Mouse (Mus musculus) heart, adult 18-20 months (tissue): ENCODE data around the gene C1rl. TPM values are rescaled to one million over a fixed set of nuclear protein-coding genes. Genes with fewer than 3 reads are reported as not detected.
A peak's percentile ranks its signal among the peaks of the same experiment; 100 is the strongest.
"Not testable (repeated sequence)": the region's sequence is repeated elsewhere in the genome, so short reads cannot be mapped to it uniquely, and the experiment has no call there.

Source experiments
- DNase-seq, 2 experiments: peaks; one replicate each; pipeline ENCODE4 v3.0.0; 2021 to 2022; ENCODE audit warnings: mixed read lengths in 1 of 2
- total RNA-seq, 2 experiments: library from RNA; stranded (reverse); gene quantifications; 2 replicates each; pipeline ENCODE4 v1.2.3; 2021

C1rl gene
- total RNA-seq, 2 experiments from 2014 or later = 1.3 to 2.1 TPM

GRCm38 (mm10) chr6:124472801-124473200 lies 20.1 kb upstream of the C1rl start:
- peak; percentile 33 to 71 for DNase-seq

- no peak for DNase-seq
Measured at GRCm38 (mm10) chr6:124474621-124475020, 18.3 kb upstream of the C1rl start.

GRCm38 (mm10) chr6:124475335-124476075 lies 17.4 kb upstream of the C1rl start:
- DNase-seq = not testable (repeated sequence)

DNA sequence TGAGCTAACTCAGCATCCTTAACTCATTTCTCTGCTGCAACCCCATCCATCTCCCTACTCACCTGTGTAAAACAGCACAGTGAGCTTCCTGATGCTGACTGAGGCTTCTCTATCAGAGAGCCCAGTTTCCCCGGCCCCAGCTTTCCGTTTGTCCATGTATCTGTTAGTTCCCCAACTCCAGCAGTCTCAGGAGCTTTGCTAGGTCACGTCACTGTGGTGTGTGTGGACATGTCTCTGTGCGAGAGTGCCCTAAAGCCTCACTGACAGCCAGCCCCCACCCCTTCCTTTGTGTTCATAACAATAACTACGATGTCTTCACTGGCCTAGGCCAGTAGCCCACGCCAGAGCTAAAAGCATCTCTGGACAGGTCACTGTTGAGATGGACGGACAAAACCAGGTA lies 16.7 kb upstream of the C1rl start:
- no peak for DNase-seq

DNA sequence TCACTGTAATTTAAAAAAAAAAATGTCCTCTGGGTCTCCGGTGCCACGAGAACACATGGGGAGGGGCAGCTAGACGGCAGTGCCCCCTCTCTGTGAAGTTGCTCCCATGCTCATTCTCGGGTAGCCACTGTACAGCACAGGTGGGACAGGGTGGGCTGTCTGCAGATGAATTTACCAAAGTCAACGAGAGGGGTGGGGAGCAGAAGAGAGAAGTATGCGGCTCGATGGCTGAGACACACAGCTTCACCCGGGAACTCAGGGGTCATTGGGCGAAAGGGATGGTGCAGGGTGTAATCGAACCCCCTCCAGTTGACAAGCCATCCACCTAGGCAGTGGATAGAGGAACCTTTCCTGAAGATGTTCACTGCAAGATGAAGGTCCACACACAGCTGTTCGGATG lies 16.1 kb upstream of the C1rl start:
- no peak for DNase-seq

DNA sequence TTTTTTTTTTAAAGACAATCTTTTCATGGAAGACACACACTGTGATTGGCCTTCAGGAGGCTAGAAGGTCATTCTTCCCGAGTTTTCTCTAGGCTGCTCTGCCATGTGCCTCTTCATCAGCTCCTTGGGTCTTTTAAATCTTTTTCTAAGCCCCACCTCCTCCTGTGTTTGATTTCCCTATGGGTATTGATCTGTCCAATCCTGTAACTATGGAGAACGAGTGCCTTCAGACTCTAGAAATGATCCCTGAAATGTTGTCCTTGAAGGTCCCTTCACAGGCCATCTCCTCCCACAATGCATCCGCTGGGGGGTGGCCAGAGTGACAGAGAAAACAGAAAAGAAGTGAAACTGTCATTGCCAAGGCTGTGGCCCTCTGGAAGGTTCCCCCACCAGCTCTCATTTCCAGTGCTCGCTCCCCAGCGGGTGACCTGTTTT lies 15.7 kb upstream of the C1rl start:
- peak in 1 of 2 experiments; percentile 23 for DNase-seq

DNA sequence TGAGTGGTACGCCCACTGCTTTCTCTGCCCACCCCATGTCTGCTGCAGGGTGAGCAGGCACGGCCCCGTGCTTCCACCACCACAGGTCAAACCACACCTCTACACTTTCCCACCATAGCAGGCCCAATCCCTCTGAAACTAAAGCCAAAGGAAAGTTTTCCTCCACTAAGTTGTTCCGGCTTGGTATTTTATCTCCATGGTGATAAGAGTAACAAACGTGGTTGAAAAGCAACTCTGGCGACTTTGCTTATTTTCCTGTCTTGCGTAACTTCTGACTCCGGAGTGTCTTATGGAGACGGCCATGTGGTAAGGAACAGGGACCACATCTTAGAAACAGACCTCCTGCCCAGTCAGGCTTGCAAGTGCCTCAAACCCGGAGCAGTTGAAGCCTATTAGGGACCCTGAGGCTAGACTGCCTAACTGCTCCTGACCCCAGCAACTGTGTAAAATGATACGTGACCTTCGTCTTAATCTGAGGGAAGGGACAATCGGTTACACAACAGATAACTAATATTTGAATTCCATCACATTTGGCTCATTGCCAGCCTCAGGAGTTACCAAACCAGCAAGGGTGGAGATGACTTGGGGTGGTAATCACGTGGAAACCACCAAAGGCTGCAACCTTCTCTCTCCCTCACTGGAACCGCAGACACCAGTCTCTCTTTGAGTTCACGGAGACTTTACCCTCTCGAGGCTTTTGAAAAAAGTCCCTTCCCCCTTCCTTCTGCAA lies 14.8 kb upstream of the C1rl start:
- peak; percentile 65 to 73 for DNase-seq

DNA sequence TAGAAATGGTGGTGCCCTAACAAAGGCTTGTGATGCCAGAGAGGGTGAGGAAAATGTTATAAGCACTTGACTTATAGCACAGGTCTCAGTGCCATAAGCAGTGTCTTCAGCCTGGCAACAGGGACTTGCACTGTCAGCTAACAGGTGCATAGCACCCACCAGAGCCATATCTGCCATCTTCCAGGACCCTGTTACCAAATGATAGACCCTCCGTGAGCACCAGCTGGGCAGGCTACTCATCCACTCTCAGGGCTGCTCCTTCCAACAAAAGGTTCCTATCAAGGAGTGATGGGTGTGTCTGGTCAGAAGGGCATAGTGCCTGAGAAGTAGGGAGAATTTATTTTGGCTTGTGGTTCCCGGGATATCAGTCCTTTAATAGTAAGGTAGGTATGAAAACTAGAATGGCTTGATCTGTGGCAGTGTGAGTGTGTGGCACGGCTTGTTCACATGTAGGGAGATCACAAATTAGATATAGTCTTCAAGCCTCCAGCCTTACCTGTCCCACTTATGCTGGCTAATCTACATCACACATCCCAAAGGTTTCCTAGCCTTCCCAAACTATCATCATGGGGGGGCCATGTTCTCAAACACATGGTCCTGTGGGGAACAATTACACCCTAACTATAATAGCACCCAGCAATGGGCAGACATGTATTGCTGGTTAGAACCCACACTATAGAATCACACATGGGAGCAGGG lies 13.9 kb upstream of the C1rl start:
- DNase-seq = no peak

- DNase-seq = no peak
Measured at GRCm38 (mm10) chr6:124479573-124479930, 13.4 kb upstream of the C1rl start.

DNA sequence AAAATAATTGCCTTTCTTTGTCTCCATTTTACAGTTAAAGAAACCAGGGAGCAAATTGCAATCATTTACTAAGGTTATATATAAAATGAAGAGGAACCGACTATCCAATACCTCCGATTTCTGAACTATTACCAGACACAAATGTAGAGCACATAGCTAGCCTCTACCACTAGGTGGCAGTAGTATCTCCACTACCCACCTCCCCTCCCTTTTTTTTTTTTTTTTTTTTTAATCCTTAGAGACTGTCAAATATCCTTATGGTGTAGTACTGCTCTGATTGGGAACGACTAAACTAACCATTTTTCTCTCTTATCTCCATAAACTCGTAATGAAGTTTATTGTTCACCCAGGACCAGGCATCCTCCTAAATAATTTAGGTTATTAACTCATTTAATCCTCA lies 12.6 kb upstream of the C1rl start:
- DNase-seq = peak in 1 of 2 experiments; percentile 29

- DNase-seq = peak; percentile 45 to 78
Measured at GRCm38 (mm10) chr6:124481571-124481970, 11.3 kb upstream of the C1rl start.

DNA sequence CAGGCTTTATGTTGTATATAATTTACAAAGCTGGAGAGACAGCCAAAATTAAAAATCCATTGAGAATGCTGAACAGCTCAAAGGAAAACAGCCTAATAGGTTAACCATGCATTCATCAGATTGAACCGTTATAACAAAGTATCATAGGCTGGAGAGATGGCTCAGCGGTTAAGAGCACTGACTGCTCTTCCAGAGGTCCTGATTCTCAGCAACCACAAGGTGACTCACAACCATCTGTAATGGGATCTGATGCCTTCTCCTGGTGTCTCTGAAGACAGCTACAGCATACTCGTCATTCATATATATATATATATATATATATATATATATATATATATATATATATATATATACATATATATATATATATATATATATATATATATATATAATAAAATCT lies 9.1 kb upstream of the C1rl start:
- not testable (repeated sequence) for DNase-seq

DNA sequence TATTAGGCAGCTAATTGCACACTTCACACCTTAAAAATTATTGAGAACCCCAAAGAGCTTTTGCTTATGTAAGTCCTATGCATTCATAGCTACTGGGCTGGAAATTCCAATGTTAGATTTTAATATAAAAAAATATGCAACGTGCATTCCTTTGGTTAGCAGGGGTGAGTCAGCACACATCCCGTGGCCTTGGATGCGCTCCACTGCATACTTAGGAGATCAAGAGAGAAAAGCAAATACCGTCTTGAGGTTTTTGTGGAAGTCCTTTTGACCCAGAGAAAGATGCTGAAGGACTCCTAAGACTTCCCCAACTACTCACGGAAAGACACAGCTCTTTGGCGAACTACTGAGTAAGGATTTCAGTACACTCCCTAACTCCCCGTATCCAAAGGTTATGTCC lies 8.1 kb upstream of the C1rl start:
- no peak for DNase-seq

- DNase-seq = no peak
Measured at GRCm38 (mm10) chr6:124485414-124486144, 7.3 kb upstream of the C1rl start.

DNA sequence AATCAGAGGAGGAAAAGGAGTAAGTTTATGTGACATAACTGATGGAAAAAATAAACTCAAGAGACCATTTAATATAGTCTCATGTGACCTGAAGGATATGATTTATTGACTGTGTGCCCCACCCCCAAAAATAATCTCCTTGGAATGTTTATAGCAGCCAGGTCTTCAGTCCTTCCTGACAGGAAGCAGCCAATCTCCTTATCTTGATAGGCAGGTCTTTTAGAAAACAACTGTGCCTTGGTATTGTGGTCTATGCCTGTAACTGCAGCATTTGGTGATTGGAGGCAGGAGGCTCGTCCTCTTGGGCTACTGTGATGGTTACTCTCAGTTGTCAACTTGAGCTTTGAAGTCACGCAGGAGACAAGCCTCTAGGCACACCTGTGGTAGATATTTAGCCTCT lies 5.4 kb upstream of the C1rl start:
- DNase-seq = no peak

DNA sequence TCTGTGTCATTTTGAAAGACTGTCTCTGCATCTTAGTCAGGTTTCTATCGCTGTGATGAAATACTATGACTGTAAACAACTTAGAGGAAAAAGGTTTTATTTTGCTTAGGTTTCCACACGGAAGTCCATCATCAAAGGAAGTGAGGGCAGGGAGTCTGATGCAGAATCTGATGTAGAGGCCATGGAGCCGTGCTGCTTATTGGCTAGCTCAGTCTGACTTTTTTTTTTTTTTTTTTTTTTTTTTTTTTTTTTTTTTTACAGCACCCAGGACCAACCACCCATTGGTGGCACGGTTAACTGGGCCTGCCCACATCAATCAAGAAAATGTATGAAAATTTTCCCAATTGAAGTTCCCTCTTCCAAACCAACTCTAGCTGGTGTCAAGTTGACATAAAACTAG lies 4.0 kb upstream of the C1rl start:
- no peak for DNase-seq

DNA sequence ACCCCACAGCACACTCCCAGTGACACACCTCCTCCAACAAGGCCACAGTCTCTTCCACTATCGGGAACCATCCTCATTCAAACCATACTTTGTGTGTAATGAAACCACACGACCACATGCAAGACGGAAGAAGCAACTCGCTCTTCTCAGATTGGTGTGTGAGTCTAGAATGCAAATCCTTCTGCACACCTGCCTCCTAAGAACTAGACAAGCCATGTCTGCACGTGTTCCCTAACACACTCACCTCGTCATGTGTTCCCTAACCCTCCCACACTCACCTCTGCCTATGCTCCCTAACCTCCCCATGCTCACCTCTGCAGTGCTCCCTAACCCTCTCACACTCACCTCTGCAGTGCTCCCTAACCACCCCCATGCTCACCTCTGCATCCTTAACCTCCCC lies 1.5 kb upstream of the C1rl start:
- DNase-seq = no peak

GRCm38 (mm10) chr6:124493886-124494285 lies 973 bp downstream of the C1rl start:
- peak; percentile 36 to 37 for DNase-seq

- DNase-seq = no peak
Measured at GRCm38 (mm10) chr6:124496054-124496453, 3.1 kb downstream of the C1rl start.

- no peak for DNase-seq
Measured at GRCm38 (mm10) chr6:124499914-124500566, 7.1 kb downstream of the C1rl start.

GRCm38 (mm10) chr6:124501473-124501872 lies 8.6 kb downstream of the C1rl start:
- peak; percentile 38 to 43 for DNase-seq

- DNase-seq = no peak
Measured at GRCm38 (mm10) chr6:124502021-124502420, 9.1 kb downstream of the C1rl start.
